Mouse (Mus musculus) brain, embryonic 14.5 days (tissue): ENCODE results near the gene Krtap16-1.

ENCODE experiments used
- CTCF ChIP-seq: fragments of 200-500 bp; IDR thresholded peaks from 2 replicates; pipeline ENCODE4 v1.5.1; 2012; ENCODE audit warnings: inconsistent platforms, mild to moderate bottlenecking, moderate library complexity, borderline replicate concordance; ENCODE audit not compliant: insufficient read depth, insufficient read length; ENCODE audit errors: extremely low read depth
- POLR2A ChIP-seq: fragments of 200-500 bp; IDR thresholded peaks from 2 replicates; pipeline ENCODE4 v1.6.1; 2012; ENCODE audit warnings: mild to moderate bottlenecking, inconsistent platforms, borderline replicate concordance; ENCODE audit not compliant: poor library complexity, insufficient read depth, insufficient read length, severe bottlenecking; ENCODE audit errors: extremely low read depth

- TF ChIP-seq CTCF (peak; percentile 48; the same call in 1 of the 2 replicates), POLR2A (no peak)
These were observed 20.2 kb upstream of the Krtap16-1 start for GRCm38 (mm10) chr11:100006624-100007023.
